Mouse (Mus musculus) liver, embryonic 14.5 days (tissue): ENCODE data around the gene Homer2.

Experiments used
- CTCF ChIP-seq: IDR thresholded peaks from 2 replicates; pipeline ENCODE4 v1.5.1; 2016; ENCODE audit warnings: antibody characterized with exemption, low read depth, control low read depth
- EP300 ChIP-seq: IDR thresholded peaks from 2 replicates; pipeline ENCODE4 v1.6.1; 2016; ENCODE audit warnings: antibody characterized with exemption, low read depth

DNA sequence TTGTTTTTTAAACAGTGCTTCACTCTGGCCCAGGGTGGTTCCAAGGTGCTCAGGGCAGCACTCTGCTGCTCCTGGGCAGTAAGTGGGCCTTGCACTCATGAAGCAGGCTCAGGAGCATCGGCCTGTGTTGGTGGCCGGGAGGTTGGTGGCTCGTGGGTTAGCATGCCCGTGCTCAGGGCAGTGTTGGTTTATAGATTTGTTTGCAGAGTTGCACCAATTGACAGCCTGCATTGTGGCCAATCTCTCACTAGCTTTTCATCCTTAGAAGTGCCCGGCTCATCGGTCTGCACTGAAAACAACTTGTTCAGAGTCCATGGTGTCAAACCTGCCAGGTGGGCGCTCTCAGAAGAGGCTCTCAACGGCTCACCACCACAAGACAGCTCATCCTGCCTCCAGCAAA is 113.9 kb downstream of the Homer2 start:
- TF ChIP-seq CTCF (no peak), EP300 (no peak)
